Mouse (Mus musculus) neural tube, embryonic 12.5 days (tissue): ENCODE data around the gene Igsf11. TPM values are rescaled to one million over a fixed set of nuclear protein-coding genes. Genes with fewer than 3 reads are reported as not detected.
"Not testable (repeated sequence)": the region's sequence is repeated elsewhere in the genome, so short reads cannot be mapped to it uniquely, and the experiment has no call there.

Experiments
- ATAC-seq: fragments of 200-750 bp; cut with Nextera tagmentation; 2 replicates; pipeline ENCODE4 v1.8.0; 2017; ENCODE audit warnings: low read depth, mild to moderate bottlenecking, moderate TSS enrichment, moderate library complexity; ENCODE audit not compliant: low FRiP score
- H3K27ac ChIP-seq: fragments of 300-500 bp; sonication (generic); 2 replicates; pipeline ENCODE4 v1.5.1; 2016
- H3K27me3 ChIP-seq: fragments of 300-500 bp; sonication (generic); replicated peaks from 2 replicates; pipeline ENCODE4 v1.6.1; 2016; ENCODE audit warnings: mild to moderate bottlenecking
- H3K36me3 ChIP-seq: fragments of 300-500 bp; sonication (generic); 2 replicates; pipeline ENCODE4 v1.6.1; 2016; ENCODE audit warnings: mild to moderate bottlenecking
- H3K4me1 ChIP-seq: fragments of 300-500 bp; sonication (generic); 2 replicates; pipeline ENCODE4 v1.6.1; 2016
- H3K4me2 ChIP-seq: fragments of 300-500 bp; sonication (generic); replicated peaks from 2 replicates; pipeline ENCODE4 v1.6.1; 2016; ENCODE audit warnings: mild to moderate bottlenecking
- H3K4me3 ChIP-seq: fragments of 300-500 bp; sonication (generic); 2 replicates; pipeline ENCODE4 v1.5.1; 2016
- H3K9ac ChIP-seq: fragments of 300-500 bp; sonication (generic); 2 replicates; pipeline ENCODE4 v1.6.1; 2016; ENCODE audit warnings: mild to moderate bottlenecking
- H3K9me3 ChIP-seq: fragments of 300-500 bp; sonication (generic); 2 replicates; pipeline ENCODE4 v1.6.1; 2016; ENCODE audit warnings: mild to moderate bottlenecking
- WGBS: fragments of 180-500 bp; shearing (Covaris S2); methylation state at CpG from one replicate; pipeline ENCODE4 v1.1.7; 2016; 5-methylcytosine and 5-hydroxymethylcytosine counted together
- polyA plus RNA-seq: library from polyadenylated mRNA; unstranded; fragments of >200 nt; fragmentation: Nextera tagmentation; extraction: Ambion mirVana; gene quantifications from 2 replicates; pipeline ENCODE4 v1.2.1, GENCODE M21; 2016

Gene Igsf11
- polyA plus RNA-seq, 1 experiment from 2014 or later, result 4.6 TPM

GRCm38 (mm10) chr16:38961865-38962264, 69.4 kb downstream of the Igsf11 start:
- WGBS, result 91% methylated on average over 2 of the region's 2 CpGs
- Histone ChIP-seq H3K9ac (no peak overlapping the region), H3K4me1 (0 out of 2 replicates have a peak, but pooled peaks cover 8% of the 10 kb centered on the region), H3K4me3 (no peak overlapping the region), H3K36me3 (no peaks in the 10 kb centered on the region), H3K4me2 (no peak overlapping the region), H3K27me3 (no peaks in the 10 kb centered on the region), H3K27ac (no peak overlapping the region), H3K9me3 (no peaks in the 10 kb centered on the region)
- ATAC-seq, result no peak

GRCm38 (mm10) chr16:38962695-38963094, 70.2 kb downstream of the Igsf11 start:
- H3K9ac ChIP-seq, result no peak overlapping the region
- no peaks in the 10 kb centered on the region for H3K27me3 ChIP-seq
- H3K9me3 ChIP-seq, result no peaks in the 10 kb centered on the region

GRCm38 (mm10) chr16:38967026-38967425, 74.6 kb downstream of the Igsf11 start:
- no peak overlapping the region for H3K27ac ChIP-seq

More at GRCm38 (mm10) chr16:38962695-38963094, 70.2 kb downstream of the Igsf11 start:
- Histone ChIP-seq H3K4me3 (no peak overlapping the region), H3K4me1 (0 out of 2 replicates have a peak, but pooled peaks cover 8% of the 10 kb centered on the region), H3K27ac (no peak overlapping the region), H3K36me3 (no peaks in the 10 kb centered on the region), H3K4me2 (no peak overlapping the region)
- 67% methylated on average over 9 of the region's 9 CpGs for WGBS
- no peak for ATAC-seq

GRCm38 (mm10) chr16:38976151-38976550, 83.7 kb downstream of the Igsf11 start:
- Histone ChIP-seq H3K27me3 (no peaks in the 10 kb centered on the region), H3K4me1 (peaks cover 11% of the 10 kb centered on the region), H3K4me3 (no peak overlapping the region), H3K9ac (no peak overlapping the region), H3K9me3 (no peaks in the 10 kb centered on the region), H3K4me2 (no peak overlapping the region), H3K36me3 (no peaks in the 10 kb centered on the region), H3K27ac (no peak overlapping the region)
- ATAC-seq, result no peak
- WGBS, result 81% methylated on average over 13 of the region's 13 CpGs

More at GRCm38 (mm10) chr16:38967026-38967425, 74.6 kb downstream of the Igsf11 start:
- 78% methylated on average over 10 of the region's 10 CpGs for WGBS
- no peak for ATAC-seq
- H3K9ac ChIP-seq, result no peak overlapping the region
- H3K4me3 ChIP-seq, result no peak overlapping the region
- no peaks in the 10 kb centered on the region for H3K27me3 ChIP-seq
- no peaks in the 10 kb centered on the region for H3K9me3 ChIP-seq
- no peaks in the 10 kb centered on the region for H3K36me3 ChIP-seq
- no peak overlapping the region for H3K4me2 ChIP-seq
- 0 out of 2 replicates have a peak, but pooled peaks cover 8% of the 10 kb centered on the region for H3K4me1 ChIP-seq

- Histone ChIP-seq H3K36me3 (no peaks in the 10 kb centered on the region), H3K4me3 (no peak overlapping the region), H3K4me2 (no peak overlapping the region), H3K9me3 (no peaks in the 10 kb centered on the region), H3K27me3 (no peaks in the 10 kb centered on the region), H3K27ac (no peak overlapping the region), H3K9ac (no peak overlapping the region), H3K4me1 (peaks cover 13% of the 10 kb centered on the region)
- WGBS, result 87% methylated on average over 2 of the region's 2 CpGs
- ATAC-seq, result no peak
These were observed 86.1 kb downstream of the Igsf11 start for GRCm38 (mm10) chr16:38978546-38978945.

GRCm38 (mm10) chr16:38980546-38980945, 88.1 kb downstream of the Igsf11 start:
- ATAC-seq, result no peak
- H3K27ac ChIP-seq, result no peak overlapping the region
- 60% methylated on average over 5 of the region's 5 CpGs for WGBS

GRCm38 (mm10) chr16:38982051-38982450, 89.6 kb downstream of the Igsf11 start:
- no peak overlapping the region for H3K4me3 ChIP-seq
- no peaks in the 10 kb centered on the region for H3K27me3 ChIP-seq
- H3K4me2 ChIP-seq, result no peak overlapping the region
- WGBS, result 5% methylated on average over 5 of the region's 5 CpGs
- no peak overlapping the region for H3K9ac ChIP-seq
- no peak for ATAC-seq
- no peaks in the 10 kb centered on the region for H3K36me3 ChIP-seq
- peaks cover 10% of the 10 kb centered on the region for H3K4me1 ChIP-seq
- no peaks in the 10 kb centered on the region for H3K9me3 ChIP-seq
- H3K27ac ChIP-seq, result no peak overlapping the region

More at GRCm38 (mm10) chr16:38980546-38980945, 88.1 kb downstream of the Igsf11 start:
- H3K4me2 ChIP-seq, result no peak overlapping the region
- no peaks in the 10 kb centered on the region for H3K27me3 ChIP-seq
- H3K4me1 ChIP-seq, result peaks cover 17% of the 10 kb centered on the region
- no peak overlapping the region for H3K9ac ChIP-seq
- H3K9me3 ChIP-seq, result no peaks in the 10 kb centered on the region
- no peak overlapping the region for H3K4me3 ChIP-seq
- H3K36me3 ChIP-seq, result no peaks in the 10 kb centered on the region

GRCm38 (mm10) chr16:38982508-38983236, 90.2 kb downstream of the Igsf11 start:
- Histone ChIP-seq H3K9me3 (no peaks in the 10 kb centered on the region), H3K9ac (no peak overlapping the region), H3K27me3 (no peaks in the 10 kb centered on the region), H3K27ac (no peak overlapping the region), H3K4me2 (no peak overlapping the region), H3K4me3 (no peak overlapping the region), H3K4me1 (peaks cover 10% of the 10 kb centered on the region), H3K36me3 (no peaks in the 10 kb centered on the region)
- 31% methylated on average over 12 of the region's 12 CpGs for WGBS
- ATAC-seq, result no peak

- H3K4me2 ChIP-seq, H3K9me3 ChIP-seq, H3K4me1 ChIP-seq, H3K27me3 ChIP-seq, H3K4me3 ChIP-seq, H3K27ac ChIP-seq, H3K9ac ChIP-seq, H3K36me3 ChIP-seq, ATAC-seq: not testable (repeated sequence)
- 75% methylated on average over 3 of the region's 3 CpGs for WGBS
These were observed 91.4 kb downstream of the Igsf11 start for GRCm38 (mm10) chr16:38983850-38984249.

- Histone ChIP-seq H3K9me3 (no peaks in the 10 kb centered on the region), H3K4me3 (no peak overlapping the region), H3K27ac (no peak overlapping the region), H3K9ac (no peak overlapping the region), H3K4me1 (peaks cover 9% of the 10 kb centered on the region), H3K36me3 (no peaks in the 10 kb centered on the region), H3K27me3 (no peaks in the 10 kb centered on the region), H3K4me2 (no peak overlapping the region)
- WGBS, result 38% methylated on average over 3 of the region's 3 CpGs
- peak; percentile 17; the same call in 1 of the 2 replicates for ATAC-seq
These were observed 92.9 kb downstream of the Igsf11 start for GRCm38 (mm10) chr16:38985411-38985810.

- H3K27ac ChIP-seq, result no peak overlapping the region
- no peak for ATAC-seq
- no peaks in the 10 kb centered on the region for H3K9me3 ChIP-seq
- WGBS, result 60% methylated on average over 2 of the region's 2 CpGs
- H3K9ac ChIP-seq, result no peak overlapping the region
- no peaks in the 10 kb centered on the region for H3K27me3 ChIP-seq
- H3K36me3 ChIP-seq, result no peaks in the 10 kb centered on the region
- no peak overlapping the region for H3K4me3 ChIP-seq
- peaks cover 6% of the 10 kb centered on the region for H3K4me1 ChIP-seq
- no peak overlapping the region for H3K4me2 ChIP-seq
These were observed 93.9 kb downstream of the Igsf11 start for GRCm38 (mm10) chr16:38986410-38986809.

- ATAC-seq, result no peak
- no peaks in the 10 kb centered on the region for H3K36me3 ChIP-seq
- no peak overlapping the region for H3K27ac ChIP-seq
- no peaks in the 10 kb centered on the region for H3K27me3 ChIP-seq
- H3K4me3 ChIP-seq, result no peak overlapping the region
- H3K4me2 ChIP-seq, result no peak overlapping the region
- WGBS, result 91% methylated on average over 7 of the region's 7 CpGs
- no peaks in the 10 kb centered on the region for H3K4me1 ChIP-seq
- no peaks in the 10 kb centered on the region for H3K9me3 ChIP-seq
- H3K9ac ChIP-seq, result no peak overlapping the region
These were observed 101.2 kb downstream of the Igsf11 start for GRCm38 (mm10) chr16:38993711-38994110.
